Mouse (Mus musculus): ENCODE results near the gene Gng3.
"Not testable (repeated sequence)": the region's sequence is repeated elsewhere in the genome, so short reads cannot be mapped to it uniquely, and the experiment has no call there.

Gng3 gene

DNA sequence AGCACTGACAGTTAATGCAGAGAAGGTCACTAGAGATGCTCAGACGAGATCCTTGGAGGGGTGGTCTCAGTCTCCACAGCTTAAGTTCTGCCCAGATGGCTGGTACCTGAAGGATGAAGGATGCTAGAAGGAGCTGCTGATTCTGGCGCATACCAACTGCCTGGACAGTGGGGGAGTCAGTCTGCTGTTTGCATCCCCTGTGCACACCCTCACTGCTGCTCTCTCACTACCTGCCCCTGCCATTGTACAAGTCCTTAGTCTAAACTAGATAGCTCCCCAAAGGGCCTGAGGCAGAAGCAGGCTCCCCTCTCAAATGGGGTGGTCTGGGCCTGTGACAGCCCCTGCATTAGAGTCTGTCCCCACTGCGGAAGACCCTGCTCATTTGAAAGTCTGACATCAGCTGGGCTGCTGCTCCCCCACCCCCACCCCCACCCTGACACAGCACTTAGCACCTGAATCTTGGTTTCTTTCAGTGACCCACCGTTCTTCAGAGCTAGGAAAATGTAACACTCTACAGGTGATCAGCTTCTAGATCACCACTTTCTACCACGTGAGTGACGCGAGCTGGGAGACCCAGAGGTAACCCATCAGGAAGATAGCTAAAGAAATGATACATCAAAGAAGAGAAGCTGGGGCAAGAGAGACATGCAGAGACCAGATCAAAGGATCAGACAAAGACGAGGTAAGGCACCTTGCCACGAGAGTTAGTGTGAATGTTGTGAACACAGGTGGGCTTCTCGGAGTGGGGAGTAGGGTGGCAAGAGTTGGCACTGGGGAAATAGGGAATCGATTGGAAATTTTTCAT is at the start of gene Gng3:
Gng3 (minus strand) TSS at position 92 of the 805 bp plus-strand sequence.
- no peak for DNase-seq (ENCODE audit: low spot score)

DNA sequence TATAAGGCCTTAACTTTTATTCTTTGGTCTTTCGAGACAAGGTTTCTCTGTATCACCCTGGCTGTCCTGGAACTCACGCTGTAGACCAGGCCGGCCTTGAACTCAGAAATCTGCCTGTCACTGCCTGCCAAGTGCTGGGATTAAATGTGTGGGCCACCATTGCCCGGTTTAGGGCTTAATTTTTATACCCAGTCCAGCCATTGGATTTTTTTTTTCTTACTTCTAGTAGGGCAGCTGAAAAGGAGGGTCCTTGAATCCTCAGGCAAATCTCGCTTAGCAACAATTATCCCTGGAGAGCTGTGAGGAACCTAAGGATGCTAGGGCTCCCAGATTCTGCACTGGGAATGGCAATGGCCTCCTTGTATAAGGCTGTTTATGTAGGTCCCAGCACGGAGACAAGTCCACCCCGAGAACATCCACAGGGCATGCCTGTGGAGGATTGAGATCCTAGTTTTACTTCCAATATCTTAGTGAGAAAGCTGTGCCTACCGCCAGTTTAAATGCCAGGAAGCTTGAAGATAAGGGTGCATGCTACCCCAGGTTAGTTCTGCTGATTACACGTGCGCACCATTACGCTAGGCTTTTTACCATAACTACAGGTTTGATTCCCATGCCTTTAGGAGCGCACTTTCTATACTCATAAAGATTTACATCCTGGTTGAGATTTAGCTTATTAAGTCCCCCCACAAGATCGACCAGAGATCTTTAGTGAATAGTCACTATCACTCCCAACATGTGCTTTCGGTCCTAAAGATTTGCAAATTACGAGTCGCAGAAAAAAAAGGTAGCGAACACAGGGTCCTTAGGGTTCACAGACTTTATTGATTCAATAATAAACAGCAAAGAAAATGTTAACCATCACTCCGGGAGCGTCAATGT is 48.8 kb upstream of the Gng3 start:
- DNase-seq (ENCODE audit: low spot score) = no peak

GRCm38 (mm10) chr19:8886916-8887584 is 48.1 kb upstream of the Gng3 start:
- DNase-seq (ENCODE audit: low spot score) = no peak

DNA sequence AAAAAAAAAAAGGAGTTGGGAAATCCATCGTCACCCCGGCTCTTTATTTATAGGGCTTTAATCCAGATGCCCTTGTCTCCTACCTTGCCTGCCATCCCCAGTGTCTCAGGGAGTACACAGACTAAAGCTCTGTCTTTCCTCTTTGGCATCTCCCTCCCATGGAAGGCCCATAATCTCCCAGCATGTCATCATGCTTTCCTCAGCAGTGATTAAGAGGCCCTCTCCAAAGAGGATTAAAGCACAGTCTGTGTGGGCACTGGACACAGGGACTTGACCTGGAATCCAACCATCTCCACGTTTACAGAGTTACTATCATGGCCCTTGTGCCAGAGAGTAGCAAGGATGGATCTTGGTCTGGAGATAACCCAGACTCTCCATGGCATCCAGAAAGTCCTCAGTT is 44.6 kb upstream of the Gng3 start, which contains the start of the genes Lbhd1 and Gm49403:
Lbhd1 (plus strand) TSS at position 117 of the 400 bp plus-strand sequence.
Gm49403 (plus strand) TSS at position 315 of the 400 bp plus-strand sequence.
- DNase-seq (ENCODE audit: low spot score) = no peak

DNA sequence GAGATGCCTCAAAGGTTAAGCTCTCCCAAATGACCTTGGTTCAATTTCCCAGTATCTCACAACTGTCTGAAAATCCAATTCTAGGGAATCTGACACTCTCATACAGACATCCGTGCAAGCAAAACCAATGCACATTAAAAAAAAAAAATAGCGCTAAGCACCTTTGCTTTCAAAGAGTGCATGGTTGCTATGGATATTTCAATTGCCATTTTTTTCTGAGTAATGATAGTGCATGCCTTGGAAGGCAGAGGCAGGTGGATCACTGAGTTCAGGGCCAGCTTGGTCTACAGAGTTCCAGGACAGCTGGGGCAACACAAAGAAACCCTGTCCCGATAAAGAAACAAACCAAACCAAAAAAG is 42.0 kb upstream of the Gng3 start:
- no peak for DNase-seq (ENCODE audit: low spot score)

DNA sequence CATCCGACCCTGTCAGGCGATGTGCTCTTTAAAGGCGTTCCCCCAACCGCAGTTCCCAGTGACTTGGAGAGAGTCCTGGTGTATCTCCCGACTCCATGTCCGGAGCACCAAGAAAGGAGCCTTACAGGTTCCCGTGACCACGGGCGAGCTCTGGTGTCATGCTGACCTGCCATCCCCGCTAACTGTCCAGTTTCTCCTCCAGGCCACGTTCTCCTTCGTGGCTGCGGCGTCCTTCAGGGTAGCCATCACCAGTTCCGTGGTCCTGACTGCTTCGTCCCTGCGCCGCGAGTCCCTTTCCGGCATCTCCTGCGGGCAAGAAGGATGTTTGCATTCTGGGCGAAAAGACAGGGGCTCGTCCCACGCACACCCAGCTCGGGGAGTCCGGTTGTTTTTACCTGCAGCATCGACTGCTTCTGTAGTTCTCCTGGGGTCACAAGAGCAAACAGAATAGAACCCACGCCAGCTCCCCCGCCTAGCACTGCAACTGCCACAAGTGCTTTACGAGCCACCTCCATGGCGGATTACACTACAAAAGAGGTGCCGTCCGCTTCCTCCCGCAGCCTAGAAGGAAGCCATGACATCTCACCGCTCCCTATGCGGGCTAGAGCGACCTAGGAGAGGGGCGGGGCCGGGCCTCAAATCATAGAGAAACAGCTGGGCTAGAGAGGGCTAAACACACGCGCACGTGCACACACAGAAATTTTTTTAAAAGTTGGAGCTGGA is 41.5 kb upstream of the Gng3 start, which contains the start of gene Uqcc3:
Uqcc3 (minus strand) TSS at position 613 of the 723 bp plus-strand sequence.
- DNase-seq (ENCODE audit: low spot score) = peak; percentile 88

DNA sequence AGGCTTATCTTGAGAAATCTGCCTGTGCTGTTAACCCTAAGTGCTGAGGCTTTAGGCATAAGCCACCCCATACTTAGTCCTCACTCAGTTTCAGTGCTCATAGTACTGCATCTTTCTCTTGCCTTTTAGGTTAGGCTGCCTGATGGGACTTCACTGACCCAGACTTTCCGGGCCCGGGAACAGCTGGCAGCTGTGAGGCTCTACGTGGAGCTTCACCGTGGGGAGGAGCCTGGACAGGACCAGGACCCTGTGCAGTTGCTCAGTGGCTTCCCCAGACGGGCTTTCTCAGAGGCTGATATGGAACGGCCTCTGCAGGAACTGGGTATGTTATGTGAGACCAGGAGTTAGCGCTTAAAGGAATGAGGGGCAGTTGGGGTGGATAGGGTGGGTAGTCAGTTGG is 36.0 kb upstream of the Gng3 start:
- no peak for DNase-seq (ENCODE audit: low spot score)

GRCm38 (mm10) chr19:8872266-8872840 is 33.4 kb upstream of the Gng3 start:
- DNase-seq (ENCODE audit: low spot score) = no peak

DNA sequence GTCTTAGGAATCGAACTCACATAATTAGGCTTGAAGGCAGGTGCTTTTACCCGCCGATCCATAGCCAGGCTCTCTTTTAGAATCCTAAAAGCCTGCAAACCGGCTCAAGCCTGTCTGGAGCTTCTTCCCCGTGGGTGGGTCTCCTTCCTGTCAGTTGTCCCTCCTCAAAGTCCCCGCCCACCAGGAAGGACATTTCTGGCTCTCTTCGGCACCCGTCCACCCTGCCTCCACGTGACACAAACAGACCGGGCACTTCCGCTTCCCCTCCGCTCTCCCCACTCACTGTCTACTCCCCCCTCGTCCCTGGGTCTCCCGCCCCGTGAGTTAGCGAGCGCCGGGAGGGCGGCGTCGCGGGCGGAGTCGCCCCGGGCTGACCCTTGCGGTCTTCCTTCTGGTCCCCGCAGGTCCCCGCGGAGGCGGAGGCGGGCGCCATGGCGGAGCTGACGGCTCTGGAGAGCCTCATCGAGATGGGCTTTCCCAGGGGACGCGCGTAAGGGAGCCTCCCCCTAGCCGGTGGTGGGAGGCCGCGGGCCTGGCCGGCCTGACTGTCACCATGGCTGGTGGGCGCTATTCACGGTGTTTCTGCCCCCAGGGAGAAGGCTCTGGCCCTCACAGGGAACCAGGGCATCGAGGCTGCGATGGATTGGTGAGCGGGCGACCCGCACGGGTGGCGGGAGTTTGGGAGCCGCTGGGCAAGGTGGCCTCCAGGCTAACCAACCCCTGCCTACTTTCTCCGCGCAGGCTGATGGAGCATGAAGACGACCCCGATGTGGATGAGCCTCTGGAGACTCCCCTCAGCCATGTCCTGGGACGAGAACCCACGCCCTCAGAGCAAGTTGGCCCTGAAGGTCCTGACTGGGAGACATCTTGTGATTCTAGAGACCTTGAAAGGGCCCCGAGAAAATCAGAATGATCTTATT is 32.5 kb upstream of the Gng3 start, which contains the start of gene Ubxn1:
Ubxn1 (plus strand) TSS at position 230 of the 920 bp plus-strand sequence.
- DNase-seq (ENCODE audit: low spot score) = peak; percentile 97

- no peak for DNase-seq (ENCODE audit: low spot score)
Observed at GRCm38 (mm10) chr19:8870838-8871237, 31.8 kb upstream of the Gng3 start.

DNA sequence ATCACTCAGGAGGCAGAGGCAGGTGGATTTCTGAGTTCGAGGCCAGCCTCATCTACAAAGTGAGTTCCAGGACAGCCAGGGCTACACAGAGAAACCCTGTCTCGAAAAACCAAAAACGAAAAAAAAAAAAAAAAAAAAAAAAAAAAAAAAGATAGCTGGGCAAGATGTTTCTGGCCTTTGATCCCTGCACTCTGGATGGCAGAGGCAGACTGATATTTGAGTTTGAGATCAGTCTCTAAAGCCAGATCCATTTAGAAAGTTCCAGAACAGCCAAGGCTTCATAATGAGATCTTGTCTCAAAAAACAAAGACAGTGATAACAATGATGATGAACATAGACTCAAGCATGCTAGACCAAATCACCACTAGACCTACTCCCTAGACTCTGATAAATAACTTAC is 31.4 kb upstream of the Gng3 start:
- DNase-seq (ENCODE audit: low spot score) = not testable (repeated sequence)

GRCm38 (mm10) chr19:8864265-8864664 is 25.3 kb upstream of the Gng3 start:
- DNase-seq (ENCODE audit: low spot score) = no peak

- DNase-seq (ENCODE audit: low spot score) = no peak
Observed at GRCm38 (mm10) chr19:8859018-8859417, 20.0 kb upstream of the Gng3 start.

- no peak for DNase-seq (ENCODE audit: low spot score)
Observed at GRCm38 (mm10) chr19:8857689-8858088, 18.7 kb upstream of the Gng3 start.

DNA sequence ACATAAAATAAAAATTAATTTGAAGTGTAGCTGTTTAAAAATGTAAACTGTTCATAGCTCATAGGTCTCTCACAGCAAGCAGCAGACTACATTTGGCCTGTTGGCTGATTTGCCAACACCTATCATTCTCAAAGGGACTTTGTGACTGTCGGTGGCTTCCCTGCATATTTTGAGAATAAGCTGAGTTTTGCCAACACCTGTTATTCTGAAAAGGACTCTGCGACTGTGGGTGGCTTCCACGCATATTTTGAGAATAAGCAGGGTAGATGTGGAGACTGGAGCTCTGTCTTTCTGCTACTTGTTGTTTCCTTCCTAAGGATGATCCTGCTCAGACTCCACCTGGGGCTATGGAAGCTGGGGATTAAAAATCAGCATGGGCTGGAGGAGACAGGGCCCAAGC is 14.1 kb upstream of the Gng3 start:
- no peak for DNase-seq (ENCODE audit: low spot score)

GRCm38 (mm10) chr19:8852236-8852928 is 13.4 kb upstream of the Gng3 start:
- DNase-seq (ENCODE audit: low spot score) = no peak

GRCm38 (mm10) chr19:8851639-8852038 is 12.6 kb upstream of the Gng3 start:
- DNase-seq (ENCODE audit: low spot score) = no peak

DNA sequence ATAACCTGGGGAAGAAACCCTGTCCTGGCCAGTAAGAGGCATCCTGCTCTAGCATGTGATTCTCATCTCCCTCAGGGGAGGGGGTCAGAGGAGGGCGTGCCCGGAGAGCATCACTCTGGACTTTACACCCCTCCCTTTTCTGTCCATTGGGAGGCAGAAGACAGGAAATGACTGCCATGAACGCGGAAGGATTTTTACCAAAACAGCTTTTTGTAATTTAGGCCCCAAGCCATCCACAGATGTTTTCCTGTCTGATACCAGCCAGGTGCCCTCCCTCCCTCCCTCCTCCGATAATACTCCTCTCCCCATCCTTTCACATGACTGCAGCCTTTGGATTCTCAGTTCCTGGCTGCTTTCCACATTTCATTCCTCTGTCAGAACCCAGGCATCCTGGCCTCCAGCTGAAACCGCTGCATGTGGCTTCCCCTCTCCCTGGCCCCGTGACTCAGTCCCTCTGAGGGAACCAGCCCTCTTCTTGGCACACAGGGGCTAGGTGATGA is 11.5 kb upstream of the Gng3 start, which contains the start of gene Lrrn4cl:
Lrrn4cl (plus strand) TSS at position 367 of the 500 bp plus-strand sequence.
- DNase-seq (ENCODE audit: low spot score) = no peak

DNA sequence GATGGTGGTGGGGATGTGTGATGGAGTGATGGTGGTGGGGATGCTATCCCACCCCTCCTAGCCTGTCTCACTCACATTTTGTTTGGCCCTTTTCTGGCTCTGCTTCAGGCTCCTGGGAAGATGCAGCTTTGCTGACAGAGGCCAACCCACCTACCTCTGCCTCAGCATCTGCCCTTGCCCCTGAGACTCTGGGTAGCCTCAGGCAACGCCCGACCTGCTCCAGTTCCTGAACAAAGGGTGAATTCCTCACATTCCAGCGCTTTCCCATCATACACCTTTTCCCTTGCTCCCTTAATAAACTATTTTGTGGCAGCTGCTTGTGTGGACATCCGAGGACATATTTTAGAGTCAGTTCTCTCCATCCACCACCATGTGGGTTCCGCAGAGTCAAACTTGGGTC is 9.4 kb upstream of the Gng3 start:
- no peak for DNase-seq (ENCODE audit: low spot score)
